Mouse (Mus musculus) embryonic facial prominence, embryonic 14.5 days (tissue): ENCODE results near the gene Sycn. TPM values are rescaled to one million over a fixed set of nuclear protein-coding genes. Genes with fewer than 3 reads are reported as not detected.

Source experiments
- ATAC-seq: fragments of 200-750 bp; cut with Nextera tagmentation; 2 replicates; pipeline ENCODE4 v1.8.0; 2017; ENCODE audit warnings: low read depth, moderate number of reproducible peaks, moderate TSS enrichment
- DNase-seq: peaks from one replicate; pipeline ENCODE4 v3.0.0-alpha.2; 2015; ENCODE audit warnings: low spot score
- H3K27ac ChIP-seq: fragments of 300-500 bp; sonication (generic); replicated peaks from 2 replicates; pipeline ENCODE4 v1.5.1; 2014; ENCODE audit warnings: low read depth, mild to moderate bottlenecking, low read length, moderate library complexity
- H3K27me3 ChIP-seq: fragments of 300-500 bp; sonication (generic); replicated peaks from 2 replicates; pipeline ENCODE4 v1.6.1; 2014; ENCODE audit warnings: low read length; ENCODE audit not compliant: control insufficient read depth, insufficient read depth
- H3K36me3 ChIP-seq: fragments of 300-500 bp; sonication (generic); 2 replicates; pipeline ENCODE4 v1.6.1; 2014; ENCODE audit warnings: low read length, mixed read lengths; ENCODE audit not compliant: control insufficient read depth, insufficient read depth
- H3K4me1 ChIP-seq: fragments of 300-500 bp; sonication (generic); 2 replicates; pipeline ENCODE4 v1.6.1; 2014; ENCODE audit warnings: antibody characterized with exemption, low read length; ENCODE audit not compliant: control insufficient read depth, insufficient read depth
- H3K4me2 ChIP-seq: fragments of 300-500 bp; sonication (generic); 2 replicates; pipeline ENCODE4 v1.6.1; 2014; ENCODE audit warnings: low read depth, mild to moderate bottlenecking, low read length, moderate library complexity, mixed read lengths
- H3K4me3 ChIP-seq: fragments of 300-500 bp; sonication (generic); 2 replicates; pipeline ENCODE4 v1.5.1; 2014; ENCODE audit warnings: low read depth, mild to moderate bottlenecking, low read length
- H3K9ac ChIP-seq: fragments of 300-500 bp; sonication (generic); 2 replicates; pipeline ENCODE4 v1.6.1; 2014; ENCODE audit warnings: low read depth, mild to moderate bottlenecking, low read length, moderate library complexity, mixed read lengths
- H3K9me3 ChIP-seq: fragments of 300-500 bp; sonication (generic); 2 replicates; pipeline ENCODE4 v1.6.1; 2016; ENCODE audit warnings: low read length; ENCODE audit not compliant: control insufficient read depth
- WGBS: fragments of 180-500 bp; shearing (Covaris S2); extraction: QIAGEN DNeasy Blood & Tissue Kit; methylation state at CpG from one replicate; pipeline ENCODE4 v1.1.7; 2014; 5-methylcytosine and 5-hydroxymethylcytosine counted together
- microRNA-seq: library from miRNA; unstranded; fragments of <30 nt; microRNA quantifications from one replicate; pipeline ENCODE4, GENCODE M21; 2016; ENCODE audit warnings: borderline number of aligned reads
- polyA plus RNA-seq: library from polyadenylated mRNA; unstranded; fragments of >200 nt; fragmentation: Nextera tagmentation; extraction: Ambion mirVana; gene quantifications from 2 replicates; pipeline ENCODE4 v1.2.1, GENCODE M21; 2014

Sycn gene
- polyA plus RNA-seq, 1 experiment from 2014 or later: not detected

DNA sequence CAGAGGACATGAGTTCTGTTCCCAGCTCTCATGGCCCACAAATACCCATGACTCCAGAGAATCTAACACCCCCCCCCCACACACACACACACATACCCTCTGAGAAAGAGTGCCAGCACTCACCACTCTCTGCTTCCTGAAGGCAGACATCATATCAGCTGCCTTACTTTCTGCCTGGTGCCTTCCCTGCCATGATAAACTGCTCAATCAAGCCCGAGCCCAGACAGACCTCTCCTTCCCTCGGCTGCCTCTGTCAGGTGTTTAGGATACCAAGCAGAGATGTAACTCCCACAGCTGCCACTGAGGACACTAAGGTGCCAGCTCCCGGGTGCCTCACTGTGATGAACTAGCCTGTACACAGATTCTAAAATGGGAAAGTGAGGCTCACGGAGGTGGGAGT, 43.8 kb downstream of the Sycn start:
- Histone ChIP-seq H3K27me3 (no peaks in the 10 kb centered on the region), H3K27ac (no peak overlapping the region), H3K9me3 (no peaks in the 10 kb centered on the region), H3K4me1 (peaks cover 38% of the 10 kb centered on the region), H3K36me3 (0 out of 2 replicates have a peak, but pooled peaks cover 2% of the 10 kb centered on the region), H3K4me3 (no peak overlapping the region), H3K9ac (no peak overlapping the region), H3K4me2 (no peak overlapping the region)
- DNase-seq (no peak), ATAC-seq (no peak)
- 69% methylated on average over 4 of the region's 4 CpGs for WGBS

GRCm38 (mm10) chr7:28585001-28585400, 44.3 kb downstream of the Sycn start:
- no peaks in the 10 kb centered on the region for H3K27me3 ChIP-seq
- ATAC-seq (no peak), DNase-seq (no peak)
- no peak overlapping the region for H3K9ac ChIP-seq
- no peak overlapping the region for H3K4me2 ChIP-seq
- H3K36me3 ChIP-seq: 0 out of 2 replicates have a peak, but pooled peaks cover 2% of the 10 kb centered on the region
- 69% methylated on average over 6 of the region's 6 CpGs for WGBS
- H3K4me3 ChIP-seq: no peak overlapping the region
- peaks cover 38% of the 10 kb centered on the region for H3K4me1 ChIP-seq
- H3K27ac ChIP-seq: no peak overlapping the region
- no peaks in the 10 kb centered on the region for H3K9me3 ChIP-seq

GRCm38 (mm10) chr7:28586663-28587411, 46.2 kb downstream of the Sycn start:
- WGBS: 45% methylated on average over 6 of the region's 6 CpGs
- Histone ChIP-seq H3K4me2 (0 out of 2 replicates have a peak overlapping the region, but pooled peaks have one; percentile 16), H3K4me3 (no peak overlapping the region), H3K9ac (peak overlapping the region; percentile 5; the same call in 1 of the 2 replicates), H3K27ac (no peak overlapping the region), H3K9me3 (no peaks in the 10 kb centered on the region), H3K36me3 (0 out of 2 replicates have a peak, but pooled peaks cover 2% of the 10 kb centered on the region), H3K27me3 (no peaks in the 10 kb centered on the region), H3K4me1 (peaks cover 38% of the 10 kb centered on the region)
- DNase-seq (peak; percentile 64), ATAC-seq (0 out of 2 replicates have a peak, but pooled peaks have one; percentile 30)

- Histone ChIP-seq H3K4me1 (peaks cover 38% of the 10 kb centered on the region), H3K27me3 (no peaks in the 10 kb centered on the region), H3K9ac (peak overlapping the region; percentile 5; the same call in 1 of the 2 replicates), H3K36me3 (0 out of 2 replicates have a peak, but pooled peaks cover 2% of the 10 kb centered on the region), H3K4me2 (no peak overlapping the region), H3K4me3 (no peak overlapping the region), H3K27ac (peak overlapping the region; percentile 5; the same call in 1 of the 2 replicates), H3K9me3 (no peaks in the 10 kb centered on the region)
- DNase-seq: no peak
- 0 out of 2 replicates have a peak, but pooled peaks have one; percentile 10 for ATAC-seq
These were observed 47.0 kb downstream of the Sycn start for GRCm38 (mm10) chr7:28587644-28588043.

Small RNA genes within 50 kb of the gene (microRNA-seq; reads per million reads assigned to microRNA genes)
- gene Mir7049: not detected

Other genes with a start within 250 kb of the Sycn start
- gene Selenov, start 249.7 kb upstream of the Sycn start, polyA plus RNA-seq: 0.42 TPM in 1 of 2 replicates, not detected in the other
- 0.90 and 2.1 TPM in 2 replicates for gene Dll3, start 238.6 kb upstream of the Sycn start, polyA plus RNA-seq
- 124 and 134 TPM in 2 replicates for gene Timm50, start 228.8 kb upstream of the Sycn start, polyA plus RNA-seq
- 70.5 and 82.3 TPM in 2 replicates for gene Supt5, start 202.1 kb upstream of the Sycn start, polyA plus RNA-seq
- gene Rps16, start 190.2 kb upstream of the Sycn start, polyA plus RNA-seq: 1,196 and 1,252 TPM in 2 replicates
- 41.1 and 51.3 TPM in 2 replicates for gene Plekhg2, start 168.3 kb upstream of the Sycn start, polyA plus RNA-seq
- gene Zfp36, start 160.6 kb upstream of the Sycn start, polyA plus RNA-seq: 13.5 and 14.4 TPM in 2 replicates
- gene Med29, start 148.2 kb upstream of the Sycn start, polyA plus RNA-seq: 44.1 and 48.2 TPM in 2 replicates
- 52.1 and 54.1 TPM in 2 replicates for gene Paf1, start 147.9 kb upstream of the Sycn start, polyA plus RNA-seq
- 14.7 and 20.4 TPM in 2 replicates for gene Gmfg, start 103.4 kb upstream of the Sycn start, polyA plus RNA-seq
- gene Lrfn1, start 88.9 kb upstream of the Sycn start, polyA plus RNA-seq: 4.0 and 6.7 TPM in 2 replicates
- not detected in 2 replicates for gene Ifnl2, start 30.4 kb upstream of the Sycn start, polyA plus RNA-seq
- gene Ifnl3, start 18.0 kb upstream of the Sycn start, polyA plus RNA-seq: not detected in 2 replicates
- 0.17 and 0.43 TPM in 2 replicates for gene Nccrp1, start 6.4 kb downstream of the Sycn start, polyA plus RNA-seq
- gene Samd4b, start 57.3 kb downstream of the Sycn start, polyA plus RNA-seq: 31.5 and 33.8 TPM in 2 replicates
- gene Pak4, start 57.3 kb downstream of the Sycn start, polyA plus RNA-seq: 20.7 and 23.5 TPM in 2 replicates
- 0.10 and 0.40 TPM in 2 replicates for gene Acp7, start 90.4 kb downstream of the Sycn start, polyA plus RNA-seq
- 6.9 and 7.1 TPM in 2 replicates for gene Fbxo27, start 152.0 kb downstream of the Sycn start, polyA plus RNA-seq
- 27.8 and 29.0 TPM in 2 replicates for gene Fbxo17, start 175.9 kb downstream of the Sycn start, polyA plus RNA-seq
- 119 and 120 TPM in 2 replicates for gene Mrps12, start 200.9 kb downstream of the Sycn start, polyA plus RNA-seq
- 20.5 and 22.9 TPM in 2 replicates for gene Sars2, start 201.1 kb downstream of the Sycn start, polyA plus RNA-seq
- 3.8 and 12.7 TPM in 2 replicates for gene Ccer2, start 215.3 kb downstream of the Sycn start, polyA plus RNA-seq
- gene Sirt2, start 225.8 kb downstream of the Sycn start, polyA plus RNA-seq: 76.8 and 79.3 TPM in 2 replicates
- gene Nfkbib, start 226.6 kb downstream of the Sycn start, polyA plus RNA-seq: 40.9 and 41.5 TPM in 2 replicates
- 2.7 and 3.0 TPM in 2 replicates for gene Rinl, start 248.1 kb downstream of the Sycn start, polyA plus RNA-seq